Mouse (Mus musculus): Measurements from ENCODE around the gene Fzd7.

DNA sequence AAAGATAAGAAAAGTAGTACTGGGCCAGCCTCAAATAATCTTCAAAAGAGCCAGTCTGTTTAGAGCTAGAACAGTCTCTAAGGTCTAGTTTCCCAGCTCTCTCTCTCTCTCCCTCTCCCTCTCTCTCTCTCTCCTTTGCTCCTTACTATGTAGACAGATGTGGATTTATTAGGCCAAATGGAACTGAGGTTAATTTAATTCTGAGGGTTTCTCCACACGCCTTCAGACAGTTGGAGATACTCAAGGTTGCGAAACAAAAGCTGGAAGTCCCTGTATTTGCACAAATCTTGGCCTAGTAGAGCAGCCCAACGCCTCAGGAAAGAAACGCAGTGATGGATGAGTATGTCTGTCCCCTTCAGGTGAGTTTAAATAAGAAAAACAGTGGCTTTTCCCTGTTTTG, 24.4 kb upstream of the Fzd7 start:
- TF ChIP-seq CTCF (conservative IDR thresholded peaks at IDR 0.05; ENCODE audit: insufficient read depth, insufficient read length, low read depth, low read length) (no peak), POLR2A (IDR thresholded peaks at IDR 0.05; ENCODE audit: low read depth, low read length) (no peak)
